Mouse (Mus musculus): ENCODE measurements at regions not wholly inside any gene's neighbourhood (a gene's known extent, or its start where the extent isn't known, plus 50 kb on each side); places are given as distances from the start of the nearest gene placed in this dataset.

DNA sequence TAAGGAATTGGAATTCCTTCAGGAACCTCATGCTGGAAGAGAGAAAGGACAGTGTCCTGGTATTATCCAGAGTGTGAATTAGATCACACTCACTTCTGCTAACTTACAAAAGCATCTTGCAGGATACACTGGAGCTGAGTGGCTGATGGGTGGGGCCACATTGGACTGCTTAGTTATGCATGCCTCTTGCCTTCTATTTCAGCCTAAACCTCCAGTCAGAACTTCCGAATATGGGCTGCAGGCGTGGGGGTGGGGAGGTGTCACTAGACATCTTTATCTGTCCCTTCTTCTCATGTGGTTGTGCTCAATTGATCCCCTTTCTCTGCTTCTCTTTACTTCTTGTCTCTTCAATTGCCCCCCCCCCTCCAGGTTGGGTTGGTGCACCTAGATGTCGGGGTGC is 279.5 kb downstream of the Cd83 start:
- intact Hi-C loops (cut with DNase I) = no loop called here
- no peak for DNase-seq

DNA sequence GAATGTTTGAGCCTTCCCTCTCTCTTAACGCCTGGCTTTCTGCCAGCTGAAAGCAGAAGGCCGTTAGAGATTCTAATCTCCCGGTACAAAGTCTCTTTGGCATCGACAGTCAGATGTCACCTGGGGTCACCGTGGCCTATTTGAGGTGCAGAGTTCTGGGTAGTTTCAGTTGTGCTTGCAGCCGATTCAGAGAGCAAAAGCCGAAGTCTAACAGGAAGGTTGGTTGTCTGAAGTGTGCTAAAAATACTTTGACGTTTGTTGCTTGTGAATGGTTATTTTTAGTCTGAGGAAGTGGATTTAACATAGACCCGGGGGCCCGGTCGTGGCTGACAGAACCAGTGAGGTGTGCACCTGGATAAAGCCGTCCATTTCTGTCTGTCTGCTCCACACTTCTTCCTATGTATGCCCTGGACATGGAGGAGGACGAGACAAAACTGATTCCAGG is 281.2 kb downstream of the Cd83 start:
- intact Hi-C loops (cut with DNase I) = no loop called here
- DNase-seq = peak; percentile 24

DNA sequence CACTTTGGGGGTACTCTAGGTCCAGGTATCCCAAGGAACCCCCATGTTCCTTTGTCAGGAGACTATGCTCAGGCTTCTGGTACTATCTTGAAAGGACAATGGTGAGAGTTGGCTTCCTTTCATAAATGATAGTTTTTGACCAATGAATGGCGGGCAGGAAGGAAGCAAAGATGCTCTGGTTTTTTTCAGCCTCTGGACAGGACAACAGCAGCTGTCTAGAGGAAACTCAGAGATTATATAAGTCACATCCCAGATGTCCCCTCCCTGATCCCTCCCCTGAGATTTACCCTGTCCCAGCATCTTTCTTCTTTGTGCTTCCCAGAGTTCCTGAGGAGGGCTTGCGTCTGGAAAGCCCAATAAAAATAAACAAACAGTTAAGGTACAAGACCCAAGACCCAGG is 282.7 kb downstream of the Cd83 start:
- intact Hi-C loops (cut with DNase I) = no loop called here
- no peak for DNase-seq

DNA sequence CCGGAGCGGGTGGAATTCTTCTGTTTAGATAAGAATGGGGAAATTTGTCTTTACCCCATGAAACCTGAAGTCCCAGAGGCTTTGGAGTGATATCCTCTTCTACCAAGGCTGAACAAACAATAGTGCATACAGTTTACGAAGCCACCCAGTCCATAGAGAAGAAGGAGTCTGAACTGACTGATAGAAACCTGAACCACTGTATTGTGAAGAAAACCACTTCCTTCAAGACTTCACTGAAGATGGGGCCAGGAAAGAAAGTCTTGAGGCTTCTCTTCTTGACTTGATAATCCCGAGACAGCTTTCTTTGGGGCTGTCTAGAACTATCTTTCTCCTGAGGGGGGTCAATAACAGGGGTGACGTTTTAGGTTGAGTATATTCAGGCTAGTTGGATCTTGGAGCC is 284.4 kb downstream of the Cd83 start:
- intact Hi-C loops (cut with DNase I) = no loop called here
- DNase-seq = no peak

DNA sequence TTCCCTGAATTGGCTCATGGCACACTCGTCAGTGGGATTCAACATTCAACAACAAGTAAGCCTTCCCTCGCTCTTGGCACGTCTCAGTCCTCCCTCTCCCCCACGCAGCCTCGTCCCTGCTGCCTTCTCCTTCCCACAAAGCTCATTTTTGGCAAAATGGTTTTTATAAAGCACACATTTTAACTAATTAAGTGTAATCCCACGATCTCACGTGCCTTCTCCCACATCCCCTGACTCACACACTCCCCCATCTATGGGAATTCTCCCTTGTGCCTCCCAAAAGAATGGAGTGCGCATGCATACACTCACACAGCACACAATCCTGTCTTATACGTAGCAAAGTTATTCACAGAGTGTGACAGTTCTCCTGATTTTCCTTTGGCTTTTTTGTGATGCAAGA is 288.5 kb downstream of the Cd83 start:
- no peak for DNase-seq
- intact Hi-C loops (cut with DNase I) = no loop called here

DNA sequence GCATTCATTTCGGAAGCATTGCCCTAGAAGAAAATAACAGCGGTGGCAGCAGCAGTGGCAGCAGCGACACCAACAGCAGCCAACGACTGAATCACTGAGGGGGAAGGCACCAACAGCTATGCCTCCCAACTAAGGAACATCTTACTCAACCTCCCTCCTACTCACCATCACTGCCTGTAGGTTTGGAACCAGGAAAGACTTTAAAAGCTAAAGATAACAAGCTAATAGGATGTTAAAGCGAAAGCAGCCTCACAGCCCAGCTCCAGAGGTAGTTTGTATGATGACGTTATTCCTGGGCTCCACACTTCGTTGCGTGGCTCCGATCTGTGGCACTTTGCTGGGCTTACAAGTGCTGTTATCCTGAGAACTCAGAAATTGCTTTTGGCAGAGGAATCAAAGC is 289.6 kb downstream of the Cd83 start:
- no peak for DNase-seq
- intact Hi-C loops (cut with DNase I) = no loop called here

DNA sequence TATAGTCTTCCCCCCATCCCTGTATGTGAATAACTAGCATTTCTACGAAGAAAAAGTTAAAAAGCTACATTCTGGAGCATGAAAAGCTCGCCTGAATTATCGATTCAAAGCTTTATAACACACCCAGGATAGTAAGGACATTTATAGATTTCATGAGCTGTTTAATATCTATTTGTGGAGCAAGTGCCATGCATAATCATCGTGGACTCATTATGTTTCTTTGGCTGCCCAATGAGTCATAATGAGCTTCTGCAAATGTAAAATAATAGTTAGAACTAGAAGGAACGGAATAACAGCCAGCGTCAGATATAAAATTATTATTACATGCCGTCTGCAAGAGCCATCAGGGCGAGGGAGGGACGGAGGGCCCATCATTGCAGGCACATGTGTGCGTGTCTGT is 292.4 kb downstream of the Cd83 start:
- intact Hi-C loops (cut with DNase I) = no loop called here
- no peak for DNase-seq

DNA sequence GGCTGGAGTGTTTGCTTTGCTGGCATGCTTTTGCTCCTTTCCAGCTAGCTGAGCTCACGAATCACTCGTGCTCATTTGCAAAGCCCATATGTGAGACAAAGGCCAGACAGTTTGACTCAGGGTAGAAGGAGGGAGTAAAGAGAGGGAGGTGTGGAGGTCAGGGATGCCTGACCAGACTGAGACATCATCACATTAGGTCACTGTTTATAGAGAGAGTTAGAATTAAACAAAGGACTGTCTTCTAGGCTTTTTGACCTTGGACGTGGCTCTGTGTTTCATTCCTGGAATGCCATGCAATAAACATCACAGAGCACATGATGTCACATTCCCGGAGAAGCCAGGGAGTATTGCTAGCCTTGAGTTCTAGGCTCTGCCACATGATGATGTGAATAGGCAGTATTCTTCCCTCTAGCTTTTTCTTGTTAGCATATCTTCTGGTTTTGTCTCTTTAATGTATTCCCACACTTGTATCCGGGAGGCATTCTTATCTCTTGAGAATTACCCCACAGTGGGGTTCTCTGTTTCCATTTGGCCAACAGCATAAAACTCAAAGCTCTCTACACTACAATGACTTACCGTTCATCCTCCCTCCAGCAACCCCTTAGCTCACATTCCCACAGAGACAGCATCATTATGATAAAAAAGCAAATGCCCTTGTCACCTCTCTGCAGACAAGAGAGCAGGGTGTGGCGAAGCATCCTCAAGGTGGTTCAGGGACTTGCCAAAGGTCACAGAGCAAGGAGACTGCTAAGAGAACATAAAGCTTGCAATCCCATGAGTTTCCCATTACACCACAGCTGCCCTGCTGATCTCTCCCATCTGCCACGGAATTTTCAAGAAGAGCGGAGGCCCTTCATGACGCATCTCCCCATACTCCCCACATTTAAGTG is 301.3 kb downstream of the Cd83 start:
- intact Hi-C loops (cut with DNase I) = no loop called here
- no peak for DNase-seq

DNA sequence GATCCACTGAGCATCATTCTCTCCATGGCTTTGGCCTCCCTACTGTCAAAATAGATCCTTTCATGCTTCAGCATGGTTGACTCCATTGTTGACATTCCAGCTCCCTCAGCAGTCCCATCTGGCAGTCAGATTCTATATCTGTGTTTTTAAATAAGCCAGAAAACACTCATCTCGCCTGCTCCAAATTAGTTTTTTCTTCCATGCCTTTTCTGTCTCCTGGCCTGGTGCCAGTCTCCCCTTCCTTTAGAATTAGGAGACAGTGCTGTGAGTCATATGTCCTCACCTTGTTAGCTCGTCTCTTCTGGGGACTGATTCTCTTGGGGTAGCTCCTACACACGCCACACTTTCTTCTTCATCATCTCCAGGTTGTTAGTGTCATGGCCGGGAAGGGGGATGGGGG is 302.2 kb downstream of the Cd83 start:
- peak; percentile 53 for DNase-seq
- intact Hi-C loops (cut with DNase I) = no loop called here

DNA sequence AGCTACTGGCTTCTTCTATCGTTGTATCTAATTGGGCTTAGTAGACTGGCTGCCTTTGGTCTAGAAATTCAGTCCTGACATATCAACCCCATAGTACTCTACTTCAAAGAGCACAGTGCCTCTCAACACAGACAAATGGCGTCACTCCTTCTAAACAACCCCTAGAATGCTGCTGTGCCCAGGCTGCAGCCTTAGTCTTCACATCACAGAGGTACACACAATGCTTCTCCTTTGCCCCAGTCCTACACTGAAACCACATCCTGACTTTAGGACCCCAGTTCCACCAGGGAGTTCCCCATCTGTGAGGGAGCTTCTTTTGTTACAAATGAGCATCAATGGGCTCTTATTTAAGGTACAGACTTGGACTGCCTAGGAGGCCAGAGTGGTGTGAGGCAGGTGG is 312.6 kb downstream of the Cd83 start:
- intact Hi-C loops (cut with DNase I) = no loop called here
- no peak for DNase-seq

DNA sequence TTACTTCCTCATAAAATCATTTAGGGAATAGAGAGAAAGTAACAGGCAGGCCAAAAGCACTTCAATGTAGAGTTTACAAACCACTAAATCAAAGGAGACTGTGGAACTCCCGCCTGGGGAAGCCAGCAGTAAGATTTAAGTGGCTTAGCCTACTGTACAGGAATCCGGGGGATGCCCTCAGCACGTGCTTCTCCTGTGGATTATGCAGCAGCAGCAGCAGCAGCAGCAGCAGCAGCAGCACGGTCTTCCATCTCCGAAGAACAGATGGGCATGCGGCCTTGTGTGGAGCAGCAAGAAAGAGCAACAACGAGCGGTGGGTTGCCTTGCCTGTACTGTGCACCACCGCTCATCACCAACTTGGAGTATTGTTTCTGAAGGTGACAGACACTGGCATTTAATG is 314.9 kb downstream of the Cd83 start:
- DNase-seq = peak; percentile 28
- intact Hi-C loops (cut with DNase I) = no loop called here

DNA sequence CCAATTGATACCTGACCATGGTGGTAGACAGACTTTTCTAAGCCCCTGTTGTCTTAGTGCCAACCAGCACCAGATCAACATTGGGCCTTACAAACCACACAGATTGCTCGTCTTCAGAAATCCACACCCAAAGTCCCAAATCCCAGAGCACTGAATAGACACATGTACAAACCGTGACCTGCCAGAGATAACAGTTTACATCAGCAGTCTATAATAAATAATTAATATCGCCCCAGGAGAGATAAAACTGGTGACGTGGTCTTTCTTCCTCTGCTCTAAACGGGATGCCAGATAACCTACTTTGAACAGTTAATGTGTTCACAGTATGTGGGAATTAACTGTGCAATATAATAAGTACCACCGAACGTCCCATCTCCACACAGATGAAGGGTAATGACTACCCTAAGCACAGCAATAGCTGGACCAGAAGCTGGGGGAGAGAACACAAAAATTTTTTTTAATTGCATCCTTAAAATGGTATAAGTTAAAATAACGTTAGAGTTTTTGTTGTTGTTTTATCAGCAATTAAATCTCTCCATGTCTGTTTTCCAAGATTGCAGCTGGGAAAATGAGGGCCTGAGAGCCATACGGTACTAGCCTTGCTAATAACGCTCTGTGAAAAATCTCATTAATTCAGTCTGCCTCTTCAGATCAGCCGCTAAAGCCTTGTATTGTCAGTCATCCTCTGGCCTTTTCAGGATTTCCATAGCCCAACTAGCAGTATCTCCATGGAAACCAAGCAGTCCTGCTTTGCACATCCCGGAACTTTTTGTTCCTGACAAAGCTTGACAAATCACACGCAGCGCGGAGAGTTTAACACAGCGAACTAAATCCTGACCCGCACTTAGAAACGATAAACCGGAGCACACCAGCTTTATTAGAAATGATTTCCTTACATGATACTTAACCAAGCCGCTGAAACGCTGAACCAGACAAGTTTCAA is 315.8 kb downstream of the Cd83 start:
- intact Hi-C loops (cut with DNase I) = no loop called here

DNA sequence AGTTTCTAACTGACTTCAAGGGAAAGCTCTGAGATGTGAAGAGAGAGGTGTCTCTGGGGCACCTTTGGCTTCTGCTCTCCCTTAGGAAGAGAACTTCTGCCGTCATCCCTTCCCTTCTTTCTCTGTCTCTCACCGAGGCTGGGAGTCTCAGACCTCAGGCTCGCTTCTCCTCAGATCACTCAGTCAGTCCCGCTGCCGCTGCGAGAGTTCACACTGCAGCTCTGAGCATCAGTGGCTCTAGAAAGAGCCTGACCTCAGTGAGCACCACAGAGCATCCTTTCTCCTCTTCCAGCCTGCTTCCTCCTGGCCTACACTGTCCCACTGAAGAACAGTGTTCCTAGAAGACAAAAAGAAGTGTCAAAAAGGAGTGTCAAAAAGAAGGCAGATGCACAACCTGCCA is 316.6 kb downstream of the Cd83 start:
- peak; percentile 11 for DNase-seq
- intact Hi-C loops (cut with DNase I) = no loop called here

More for the DNA sequence above, 315.8 kb downstream of the Cd83 start:
- DNase-seq = peak; percentile 34

DNA sequence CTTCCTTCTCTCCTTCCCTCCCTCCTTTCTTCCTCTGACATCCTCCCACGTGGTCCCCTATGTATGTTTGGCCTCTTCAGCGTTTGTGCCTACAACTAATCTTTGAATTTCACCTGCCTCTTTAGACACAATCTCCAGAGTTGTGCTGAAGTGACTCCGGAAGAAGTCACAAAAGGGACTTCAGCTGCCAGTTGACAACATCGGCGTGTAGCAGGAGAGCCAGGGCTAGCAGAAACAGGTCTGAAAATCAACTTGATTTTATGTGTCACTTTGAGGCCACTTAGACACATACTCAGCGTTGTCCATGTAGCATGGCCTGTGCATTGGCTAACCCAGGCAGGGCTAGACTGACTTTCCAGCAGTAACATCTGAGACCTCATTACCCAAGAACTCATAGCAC is 317.2 kb downstream of the Cd83 start:
- intact Hi-C loops (cut with DNase I) = no loop called here
- no peak for DNase-seq

DNA sequence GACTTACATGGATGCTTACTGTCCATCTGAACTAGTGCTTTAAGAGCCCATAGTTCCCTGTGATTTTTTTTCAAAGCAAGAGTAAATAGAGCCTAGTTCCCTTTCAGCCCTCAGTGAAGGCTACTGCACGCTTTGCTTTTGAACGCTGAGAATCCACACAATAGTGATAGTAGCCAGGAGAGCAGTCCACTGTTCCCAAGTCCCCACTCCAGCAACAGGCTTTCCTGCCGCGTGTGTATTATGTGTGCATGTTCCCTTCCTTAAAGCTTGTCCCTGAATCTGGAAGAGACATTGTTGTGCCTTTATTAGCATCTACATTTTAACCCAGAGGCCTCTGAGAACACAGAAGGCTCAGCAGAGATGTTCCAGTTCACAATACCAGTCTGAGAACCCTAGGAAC is 317.7 kb downstream of the Cd83 start:
- intact Hi-C loops (cut with DNase I) = no loop called here
- DNase-seq = no peak

DNA sequence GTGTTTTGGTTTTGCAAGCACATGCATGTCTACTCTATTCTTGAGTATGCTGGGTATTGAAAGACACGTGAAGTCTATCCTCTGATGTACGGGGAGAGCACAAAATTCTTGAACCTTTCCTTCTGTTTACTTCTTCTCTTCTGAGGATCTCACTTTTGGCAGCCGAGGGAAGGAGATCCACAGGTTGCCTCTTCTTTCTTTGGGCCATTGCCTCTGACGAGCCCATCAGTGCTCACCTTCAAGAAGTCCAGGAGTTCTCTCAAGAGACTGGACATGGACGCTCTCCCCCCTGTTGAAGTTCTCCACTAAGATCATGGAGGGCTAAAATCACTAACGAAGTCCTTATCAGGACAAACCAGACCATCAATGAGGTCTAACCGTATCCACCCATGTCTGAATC is 318.8 kb downstream of the Cd83 start:
- DNase-seq = no peak
- intact Hi-C loops (cut with DNase I) = no loop called here

DNA sequence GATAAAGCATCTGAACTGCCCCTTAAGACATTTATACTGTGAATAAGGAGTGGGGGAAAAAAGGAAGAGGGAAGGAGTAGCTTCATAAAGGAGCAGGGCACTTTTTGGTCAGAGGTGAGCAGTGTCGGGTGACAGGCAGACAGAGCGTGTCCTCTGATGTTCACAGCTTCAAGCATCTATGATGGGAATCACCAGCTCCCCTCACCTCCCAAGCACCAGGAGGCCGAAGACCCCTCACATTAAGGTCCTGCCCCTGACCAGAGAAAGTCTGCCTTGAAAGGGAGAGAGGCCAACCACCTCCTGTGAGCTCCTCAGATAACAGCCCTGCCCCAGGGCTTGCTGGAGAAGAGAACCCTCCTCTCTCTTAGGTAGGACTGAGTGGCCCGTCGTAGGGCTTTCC is 320.6 kb downstream of the Cd83 start:
- no peak for DNase-seq
- intact Hi-C loops (cut with DNase I) = no loop called here

DNA sequence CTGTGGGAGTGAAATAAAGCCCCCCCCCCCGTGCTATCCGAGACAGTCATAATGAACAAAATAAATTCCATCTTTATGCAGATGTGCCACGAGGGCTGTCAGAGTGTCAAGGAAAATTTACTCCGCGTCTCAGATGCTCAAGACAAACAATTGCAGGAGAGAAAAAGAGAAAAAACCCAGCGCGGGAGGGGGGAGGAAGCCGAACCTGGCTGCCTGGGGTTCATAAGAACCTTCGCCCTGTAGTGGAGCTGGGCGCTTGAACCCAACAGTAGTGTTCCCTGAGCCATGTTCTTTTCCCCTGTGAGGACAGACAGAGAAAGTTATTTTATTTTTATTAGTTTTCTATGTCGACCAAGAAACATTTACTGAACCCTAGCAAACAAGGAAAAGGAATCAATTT is 324.1 kb downstream of the Cd83 start:
- intact Hi-C loops (cut with DNase I) = no loop called here
- no peak for DNase-seq

DNA sequence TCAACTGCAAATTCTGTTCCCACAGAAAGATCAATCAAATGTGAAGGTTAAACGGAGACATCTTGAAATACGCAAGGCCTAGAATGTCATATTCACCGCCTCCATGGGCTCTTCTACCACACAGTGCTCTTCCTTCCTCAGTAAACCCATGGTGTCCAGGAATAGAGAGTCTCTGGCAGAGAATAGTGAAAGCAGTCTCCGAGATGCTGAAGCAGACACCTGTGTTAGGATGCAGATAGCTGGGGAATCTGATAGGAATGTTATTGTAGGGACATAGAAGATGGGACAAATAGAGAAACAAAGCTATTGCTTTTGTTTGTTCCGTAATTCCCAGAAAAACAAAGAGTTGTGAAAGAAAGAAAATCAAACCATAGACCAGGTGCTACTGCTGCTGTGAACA is 328.5 kb downstream of the Cd83 start:
- intact Hi-C loops (cut with DNase I) = no loop called here
- no peak for DNase-seq

DNA sequence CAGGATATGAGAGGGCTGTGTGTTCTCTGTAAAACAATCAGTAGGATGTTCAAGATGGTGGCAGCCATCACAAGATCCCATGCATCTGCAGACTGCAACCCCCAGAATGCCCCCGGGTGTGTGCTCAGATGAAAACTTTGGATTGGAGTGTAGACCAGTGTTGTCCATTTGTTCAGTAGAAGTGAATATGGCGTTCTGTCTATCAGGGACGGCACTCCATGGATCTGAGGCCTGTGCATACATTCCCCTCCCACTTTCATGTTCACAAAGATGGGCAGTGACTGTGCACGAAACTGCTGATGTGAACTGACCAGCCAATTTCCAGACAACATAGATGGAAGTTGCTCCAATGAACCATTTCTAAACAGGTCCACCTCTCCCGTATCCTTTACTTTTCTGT is 330.3 kb downstream of the Cd83 start:
- DNase-seq = no peak
- intact Hi-C loops (cut with DNase I) = no loop called here

DNA sequence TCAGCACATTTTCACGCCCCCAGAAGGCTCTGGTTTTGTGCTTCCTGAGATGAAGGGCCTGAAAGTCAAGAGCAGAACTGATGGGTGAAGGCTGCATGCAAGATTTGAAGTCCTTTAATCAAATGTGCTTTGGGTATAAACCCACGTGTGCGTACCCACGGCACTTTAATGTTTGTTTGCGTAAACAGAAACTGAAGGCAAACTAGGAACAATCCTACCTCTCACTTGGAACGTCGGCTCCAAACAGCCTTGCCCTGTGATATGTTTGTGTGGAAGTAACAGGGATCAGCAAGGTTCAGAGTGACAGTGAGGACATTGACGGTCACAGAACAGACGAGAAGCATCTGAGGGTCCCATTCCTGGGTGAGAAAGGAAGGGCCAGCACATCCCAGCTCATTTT is 333.3 kb downstream of the Cd83 start:
- intact Hi-C loops (cut with DNase I) = no loop called here
- DNase-seq = no peak

DNA sequence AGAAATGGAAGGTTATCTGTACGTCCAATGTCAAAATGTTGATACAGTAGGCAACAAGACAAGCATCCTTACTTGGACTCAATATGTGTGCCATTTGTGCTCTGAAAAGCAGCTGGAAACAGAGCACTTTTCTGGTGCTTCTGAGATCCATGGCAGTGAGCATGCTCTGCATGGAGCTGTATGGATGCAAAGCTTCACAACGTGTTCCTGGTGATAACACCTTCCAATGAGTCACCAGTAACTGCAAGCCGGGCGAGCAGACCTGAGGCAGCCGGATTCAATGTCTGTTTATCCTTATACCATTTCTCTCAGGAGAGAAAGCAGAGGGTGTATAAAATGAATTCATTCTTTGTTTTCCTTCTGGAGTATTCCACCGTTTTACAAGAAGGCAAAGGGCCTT is 334.3 kb downstream of the Cd83 start:
- no peak for DNase-seq
- intact Hi-C loops (cut with DNase I) = no loop called here

All from left cerebral cortex, postnatal 4 days (tissue).